Mouse (Mus musculus) hindbrain, embryonic 12.5 days (tissue): ENCODE results near the gene Cib3. TPM values are rescaled to one million over a fixed set of nuclear protein-coding genes. Genes with fewer than 3 reads are reported as not detected.

ENCODE experiments used
- ATAC-seq: fragments of 200-750 bp; cut with Nextera tagmentation; 2 replicates; pipeline ENCODE4 v1.8.0; 2017; ENCODE audit warnings: moderate TSS enrichment; ENCODE audit not compliant: low FRiP score
- H3K27ac ChIP-seq: fragments of 300-500 bp; sonication (generic); 2 replicates; pipeline ENCODE4 v1.5.1; 2016; ENCODE audit warnings: mild to moderate bottlenecking
- H3K27me3 ChIP-seq: fragments of 300-500 bp; sonication (generic); 2 replicates; pipeline ENCODE4 v1.6.1; 2016; ENCODE audit warnings: mild to moderate bottlenecking
- H3K36me3 ChIP-seq: fragments of 300-500 bp; sonication (generic); 2 replicates; pipeline ENCODE4 v1.6.1; 2016; ENCODE audit warnings: mild to moderate bottlenecking
- H3K4me1 ChIP-seq: fragments of 300-500 bp; sonication (generic); 2 replicates; pipeline ENCODE4 v1.6.1; 2016
- H3K4me2 ChIP-seq: fragments of 300-500 bp; sonication (generic); replicated peaks from 2 replicates; pipeline ENCODE4 v1.6.1; 2016; ENCODE audit warnings: mild to moderate bottlenecking
- H3K4me3 ChIP-seq: fragments of 300-500 bp; sonication (generic); 2 replicates; pipeline ENCODE4 v1.5.1; 2016; ENCODE audit warnings: mild to moderate bottlenecking
- H3K9ac ChIP-seq: fragments of 300-500 bp; sonication (generic); 2 replicates; pipeline ENCODE4 v1.6.1; 2016; ENCODE audit warnings: mild to moderate bottlenecking, moderate library complexity
- H3K9me3 ChIP-seq: fragments of 300-500 bp; sonication (generic); replicated peaks from 2 replicates; pipeline ENCODE4 v1.6.1; 2016; ENCODE audit warnings: mild to moderate bottlenecking
- WGBS: fragments of 180-500 bp; shearing (Covaris S2); methylation state at CpG from one replicate; pipeline ENCODE4 v1.1.7; 2016; 5-methylcytosine and 5-hydroxymethylcytosine counted together
- polyA plus RNA-seq: library from polyadenylated mRNA; unstranded; fragments of >200 nt; fragmentation: Nextera tagmentation; extraction: Ambion mirVana; gene quantifications from 2 replicates; pipeline ENCODE4 v1.2.1, GENCODE M21; 2016

The Cib3 gene
- polyA plus RNA-seq, 1 experiment from 2014 or later, result not detected

DNA sequence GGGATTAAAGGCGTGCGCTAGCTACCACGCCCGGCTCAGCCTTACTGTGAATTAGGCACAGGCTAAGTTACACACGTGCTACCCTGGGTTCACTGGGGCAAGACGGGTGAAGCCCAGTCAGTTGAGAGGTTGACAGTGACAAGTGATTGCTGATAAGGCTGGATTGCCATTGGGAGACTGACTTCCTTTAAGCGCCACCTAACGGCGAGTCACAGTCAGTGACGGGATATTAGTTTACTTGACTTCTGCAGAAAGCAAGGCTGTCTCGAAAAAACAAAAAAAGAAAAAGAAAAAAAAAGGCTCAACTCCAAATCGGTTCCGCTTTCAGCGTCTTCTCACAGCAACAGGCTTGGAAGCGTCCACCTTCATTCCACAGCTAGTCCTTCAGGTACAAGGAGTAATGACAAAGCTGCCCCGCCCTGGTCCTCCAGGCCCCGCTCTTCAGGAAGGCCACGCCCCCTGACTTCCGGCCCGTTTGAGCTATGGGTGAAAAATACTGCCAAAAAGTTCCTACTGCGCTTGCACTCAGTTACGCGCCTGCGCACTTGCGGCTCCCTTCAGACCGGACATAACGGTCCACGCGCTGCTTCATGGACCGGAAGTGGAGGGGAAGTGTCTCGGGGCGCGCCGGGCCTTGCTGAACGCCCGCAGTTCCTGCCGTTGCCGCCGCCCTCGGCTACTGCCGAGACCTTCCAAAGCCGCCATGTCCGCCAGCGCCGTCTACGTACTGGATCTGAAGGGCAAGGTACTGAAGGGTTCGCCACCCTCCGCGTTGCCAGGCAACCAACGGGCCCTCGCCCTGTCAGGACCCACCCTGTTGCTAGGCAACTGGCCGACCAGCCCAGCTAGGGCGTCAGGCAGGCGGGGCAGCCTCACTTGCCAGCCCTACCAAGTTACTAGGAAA, 27.1 kb upstream of the Cib3 start, which contains the start of gene Ap1m1:
Gene Ap1m1 (plus strand): TSS at position 520 of the 904 bp plus-strand sequence.
- peak within 1 kb of the TSS; percentile 75 for H3K4me2 ChIP-seq
- H3K36me3 ChIP-seq, result peaks cover 14% of the 10 kb centered on the region
- H3K27me3 ChIP-seq, result no peaks in the 10 kb centered on the region
- WGBS, result under 1% methylated on average over 54 of the region's 54 CpGs
- peaks cover 18% of the 10 kb centered on the region for H3K4me1 ChIP-seq
- no peaks in the 10 kb centered on the region for H3K9me3 ChIP-seq
- peak within 1 kb of the TSS; percentile 64 for H3K9ac ChIP-seq
- ATAC-seq, result peak; percentile 97
- H3K27ac ChIP-seq, result peak within 1 kb of the TSS; percentile 97
- peak within 1 kb of the TSS; percentile 68 for H3K4me3 ChIP-seq

GRCm38 (mm10) chr8:72222656-72223055, 10.0 kb upstream of the Cib3 start:
- Histone ChIP-seq H3K4me3 (no peak overlapping the region), H3K4me2 (no peak overlapping the region), H3K27ac (no peak overlapping the region), H3K4me1 (peaks cover 11% of the 10 kb centered on the region), H3K9me3 (no peaks in the 10 kb centered on the region), H3K27me3 (no peaks in the 10 kb centered on the region), H3K36me3 (peaks cover 28% of the 10 kb centered on the region), H3K9ac (no peak overlapping the region)
- no peak for ATAC-seq
- WGBS, result 91% methylated on average over 5 of the region's 5 CpGs

- Histone ChIP-seq H3K4me3 (peak overlapping the region; percentile 82), H3K27me3 (0 out of 2 replicates have a peak, but pooled peaks cover 4% of the 10 kb centered on the region), H3K9me3 (no peaks in the 10 kb centered on the region), H3K9ac (0 out of 2 replicates have a peak overlapping the region, but pooled peaks have one; percentile 77), H3K36me3 (peaks cover 28% of the 10 kb centered on the region), H3K4me2 (peak overlapping the region; percentile 70), H3K27ac (no peak overlapping the region), H3K4me1 (peaks cover 11% of the 10 kb centered on the region)
- WGBS, result 82% methylated on average over 4 of the region's 4 CpGs
- ATAC-seq, result no peak
Observed at GRCm38 (mm10) chr8:72220758-72221157, 8.1 kb upstream of the Cib3 start.

DNA sequence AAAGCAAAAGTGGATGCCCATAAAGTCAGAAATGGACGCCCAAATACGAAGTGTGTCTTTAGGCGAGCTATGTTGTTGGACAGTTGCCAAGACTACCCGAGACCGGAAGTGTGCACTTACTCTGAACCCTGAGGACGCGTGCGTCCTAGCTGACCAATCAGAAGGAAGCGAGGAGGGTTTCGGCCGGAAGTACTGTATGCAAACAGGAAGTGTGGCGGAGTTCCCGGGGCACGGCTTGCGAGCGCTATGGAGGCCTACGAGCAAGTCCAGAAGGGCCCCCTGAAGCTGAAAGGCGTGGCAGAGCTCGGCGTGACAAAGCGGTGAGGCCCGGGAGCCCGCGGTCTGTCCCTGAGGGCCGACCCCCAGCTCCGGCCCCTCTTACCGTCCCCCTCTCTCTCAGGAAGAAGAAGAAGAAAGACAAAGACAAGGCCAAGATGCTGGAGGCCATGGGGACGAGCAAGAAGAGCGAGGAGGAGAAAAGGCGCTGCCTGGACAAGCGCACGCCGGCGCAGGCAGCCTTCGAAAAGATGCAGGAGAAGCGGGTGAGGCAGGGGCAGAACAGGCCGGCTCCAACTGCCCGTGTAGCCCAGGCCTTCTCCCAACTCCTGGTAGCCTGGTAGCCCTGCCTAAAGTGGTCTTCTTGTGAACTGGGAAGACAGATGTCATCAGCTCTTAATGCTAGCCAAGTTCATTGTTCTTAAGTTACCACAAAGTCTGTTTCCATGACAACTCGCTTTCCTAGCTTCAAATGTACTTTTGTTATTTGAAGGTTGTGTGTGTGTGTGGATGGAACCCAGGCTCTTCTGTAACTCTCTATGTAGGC, 7.1 kb upstream of the Cib3 start, which contains the start of gene Fam32a:
Gene Fam32a (plus strand): TSS at position 190 of the 823 bp plus-strand sequence.
- Histone ChIP-seq H3K27ac (peak within 1 kb of the TSS; percentile 77), H3K4me1 (peaks cover 11% of the 10 kb centered on the region), H3K9me3 (no peaks in the 10 kb centered on the region), H3K4me2 (peak within 1 kb of the TSS; percentile 70), H3K9ac (peak within 1 kb of the TSS; percentile 77), H3K36me3 (peaks cover 28% of the 10 kb centered on the region), H3K4me3 (peak within 1 kb of the TSS; percentile 82), H3K27me3 (peaks cover 6% of the 10 kb centered on the region; the same call in 1 of the 2 replicates)
- 13% methylated on average over 39 of the region's 39 CpGs for WGBS
- ATAC-seq, result peak; percentile 96

GRCm38 (mm10) chr8:72218781-72219540, 6.3 kb upstream of the Cib3 start:
- H3K4me1 ChIP-seq, result peaks cover 11% of the 10 kb centered on the region
- peak; percentile 54 for ATAC-seq
- H3K4me2 ChIP-seq, result peak overlapping the region; percentile 70
- H3K9me3 ChIP-seq, result no peaks in the 10 kb centered on the region
- peak overlapping the region; percentile 82 for H3K4me3 ChIP-seq
- no peak overlapping the region for H3K27ac ChIP-seq
- H3K36me3 ChIP-seq, result peaks cover 27% of the 10 kb centered on the region
- H3K9ac ChIP-seq, result no peak overlapping the region
- H3K27me3 ChIP-seq, result peaks cover 10% of the 10 kb centered on the region; the same call in 1 of the 2 replicates
- 84% methylated on average over 10 of the region's 10 CpGs for WGBS

- Histone ChIP-seq H3K9me3 (no peaks in the 10 kb centered on the region), H3K27me3 (peaks cover 10% of the 10 kb centered on the region; the same call in 1 of the 2 replicates), H3K9ac (no peak overlapping the region), H3K4me3 (no peak overlapping the region), H3K4me1 (peaks cover 8% of the 10 kb centered on the region), H3K4me2 (no peak overlapping the region), H3K27ac (no peak overlapping the region), H3K36me3 (no peaks in the 10 kb centered on the region)
- WGBS, result 50% methylated on average over 1 of the region's 1 CpGs
- no peak for ATAC-seq
Observed at GRCm38 (mm10) chr8:72215871-72216270, 3.2 kb upstream of the Cib3 start.

DNA sequence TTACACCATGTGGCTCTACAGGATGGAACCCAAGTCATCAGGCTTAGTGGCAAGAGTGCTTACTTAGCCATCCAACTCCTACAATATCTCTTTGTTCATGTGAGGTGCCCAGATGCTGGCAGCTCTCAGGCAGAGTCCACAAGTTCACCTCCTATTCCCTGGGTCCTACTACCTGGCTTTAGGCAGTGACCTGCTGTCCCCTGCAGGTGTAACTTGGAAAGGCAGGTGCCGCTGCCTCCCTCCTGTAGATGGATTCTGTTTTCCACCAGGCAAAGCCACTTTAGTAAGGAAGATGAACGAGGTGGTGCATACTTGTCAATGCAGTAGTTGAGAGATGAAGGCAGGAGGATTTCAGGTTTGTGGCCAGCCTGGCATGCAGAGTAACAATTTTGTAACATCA, 2.4 kb upstream of the Cib3 start:
- Histone ChIP-seq H3K4me3 (no peak overlapping the region), H3K9ac (no peak overlapping the region), H3K4me1 (no peaks in the 10 kb centered on the region), H3K36me3 (no peaks in the 10 kb centered on the region), H3K27ac (no peak overlapping the region), H3K9me3 (no peaks in the 10 kb centered on the region), H3K27me3 (peaks cover 10% of the 10 kb centered on the region; the same call in 1 of the 2 replicates), H3K4me2 (no peak overlapping the region)
- WGBS, result 41% methylated on average over 2 of the region's 2 CpGs
- no peak for ATAC-seq

- Histone ChIP-seq H3K4me1 (no peaks in the 10 kb centered on the region), H3K27me3 (peaks cover 10% of the 10 kb centered on the region; the same call in 1 of the 2 replicates), H3K4me2 (no peak within 1 kb of the TSS), H3K4me3 (no peak within 1 kb of the TSS), H3K9me3 (no peaks in the 10 kb centered on the region), H3K9ac (no peak within 1 kb of the TSS), H3K27ac (no peak within 1 kb of the TSS), H3K36me3 (no peaks in the 10 kb centered on the region)
- WGBS, result 68% methylated on average over 4 of the region's 4 CpGs
- ATAC-seq, result no peak
Observed at GRCm38 (mm10) chr8:72213536-72213935, 899 bp upstream of the Cib3 start, which contains the start of gene Gm11034. Gene Gm11034 (minus strand): TSS chr8:72213636.

DNA sequence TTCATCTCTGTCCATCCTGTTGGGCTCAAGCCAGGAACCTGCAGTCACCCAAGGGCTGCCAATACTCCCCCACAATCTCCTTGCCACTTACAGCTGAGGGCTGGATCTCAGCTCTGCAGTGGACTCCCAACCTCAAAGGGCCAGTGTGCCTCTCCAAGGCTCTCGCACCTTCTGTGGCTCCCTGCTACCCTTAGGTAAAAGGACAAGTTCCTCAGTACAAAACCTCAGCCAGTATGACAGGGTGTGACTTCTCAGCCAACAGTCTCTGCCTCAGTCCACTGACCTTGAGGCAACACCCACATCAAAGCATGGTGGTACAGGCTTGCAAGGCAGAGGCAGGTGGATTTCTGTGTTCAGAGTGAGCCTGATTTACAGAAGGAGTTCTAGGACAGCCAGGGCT, 791 bp downstream of the Cib3 start:
- Histone ChIP-seq H3K36me3 (no peaks in the 10 kb centered on the region), H3K27ac (no peak overlapping the region), H3K4me2 (no peak overlapping the region), H3K9me3 (no peaks in the 10 kb centered on the region), H3K9ac (no peak overlapping the region), H3K4me1 (no peaks in the 10 kb centered on the region), H3K27me3 (peaks cover 6% of the 10 kb centered on the region; the same call in 1 of the 2 replicates), H3K4me3 (no peak overlapping the region)
- 96% methylated on average over 1 of the region's 1 CpGs for WGBS
- no peak for ATAC-seq

- Histone ChIP-seq H3K9me3 (no peaks in the 10 kb centered on the region), H3K27me3 (peaks cover 6% of the 10 kb centered on the region; the same call in 1 of the 2 replicates), H3K9ac (no peak overlapping the region), H3K4me3 (no peak overlapping the region), H3K4me2 (no peak overlapping the region), H3K36me3 (no peaks in the 10 kb centered on the region), H3K4me1 (no peaks in the 10 kb centered on the region), H3K27ac (no peak overlapping the region)
- 63% methylated on average over 2 of the region's 2 CpGs for WGBS
- no peak for ATAC-seq
Observed at GRCm38 (mm10) chr8:72210710-72211109, 1.9 kb downstream of the Cib3 start.

DNA sequence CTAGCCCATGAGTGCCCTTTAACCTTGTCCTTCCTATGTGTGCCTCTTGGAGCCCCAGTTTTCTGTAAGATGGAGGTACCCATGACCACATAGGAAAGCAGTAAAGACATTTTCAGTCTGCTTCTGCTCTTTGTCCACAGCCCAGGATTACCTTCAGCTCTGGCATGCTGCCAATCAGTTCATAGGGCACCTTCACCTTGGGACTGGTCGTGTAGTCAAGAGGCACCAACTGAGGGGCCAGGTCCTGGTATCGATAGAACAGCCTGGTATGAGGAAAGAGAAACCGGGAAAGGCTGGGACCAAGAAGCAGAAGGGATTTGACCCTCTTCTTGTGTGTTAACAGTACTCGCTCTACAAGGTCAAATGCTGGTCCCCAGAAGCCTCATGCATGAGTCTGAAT, 2.4 kb downstream of the Cib3 start:
- WGBS, result 76% methylated on average over 4 of the region's 4 CpGs

More for the DNA sequence above, 2.4 kb downstream of the Cib3 start:
- Histone ChIP-seq H3K27ac (no peak overlapping the region), H3K9ac (no peak overlapping the region), H3K4me1 (no peaks in the 10 kb centered on the region), H3K4me2 (no peak overlapping the region), H3K36me3 (no peaks in the 10 kb centered on the region), H3K4me3 (no peak overlapping the region), H3K27me3 (peaks cover 6% of the 10 kb centered on the region; the same call in 1 of the 2 replicates), H3K9me3 (no peaks in the 10 kb centered on the region)
- ATAC-seq, result no peak
